Mouse (Mus musculus): ENCODE data around the gene Hist2h4.
"Not testable (repeated sequence)": the region's sequence is repeated elsewhere in the genome, so short reads cannot be mapped to it uniquely, and the experiment has no call there.

Gene Hist2h4

DNA sequence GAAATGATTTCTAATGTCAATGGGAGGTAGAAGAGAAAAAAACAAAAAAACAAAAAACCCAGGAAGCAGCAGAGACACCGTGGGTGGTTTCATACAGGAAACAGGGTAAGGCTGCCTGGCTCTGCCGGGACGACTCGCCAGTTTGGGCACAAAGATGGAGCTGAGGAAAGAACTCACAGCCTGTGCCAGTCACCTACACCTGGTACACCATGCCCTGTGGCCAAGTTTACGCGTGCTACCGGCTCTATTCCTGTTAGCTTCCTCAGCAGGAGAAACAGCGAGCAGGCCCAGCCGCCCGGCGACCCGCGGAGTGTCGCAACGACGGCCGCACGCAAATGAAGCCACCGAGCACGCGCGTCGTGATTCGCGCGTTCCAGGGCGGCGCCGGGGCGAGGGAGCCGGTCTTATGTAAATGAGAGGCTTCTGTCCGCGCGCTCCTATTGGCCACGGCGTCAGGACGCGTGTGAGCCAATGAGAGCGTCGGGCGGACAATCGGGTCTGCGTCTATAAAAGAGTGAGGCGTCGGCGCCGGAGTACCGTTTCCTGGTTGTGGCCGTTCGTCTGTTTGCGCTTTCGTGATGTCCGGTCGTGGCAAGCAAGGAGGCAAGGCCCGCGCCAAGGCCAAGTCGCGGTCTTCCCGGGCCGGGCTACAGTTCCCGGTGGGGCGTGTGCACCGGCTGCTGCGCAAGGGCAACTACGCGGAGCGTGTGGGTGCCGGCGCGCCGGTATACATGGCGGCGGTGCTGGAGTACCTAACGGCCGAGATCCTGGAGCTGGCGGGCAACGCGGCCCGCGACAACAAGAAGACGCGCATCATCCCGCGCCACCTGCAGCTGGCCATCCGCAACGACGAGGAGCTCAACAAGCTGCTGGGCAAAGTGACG lies 17.9 kb downstream of the Hist2h4 start, which contains the start of gene Hist2h2aa1:
Hist2h2aa1 (plus strand) TSS at position 495 of the 884 bp plus-strand sequence.
- DNase-seq (ENCODE audit: low read depth) = not testable (repeated sequence)

DNA sequence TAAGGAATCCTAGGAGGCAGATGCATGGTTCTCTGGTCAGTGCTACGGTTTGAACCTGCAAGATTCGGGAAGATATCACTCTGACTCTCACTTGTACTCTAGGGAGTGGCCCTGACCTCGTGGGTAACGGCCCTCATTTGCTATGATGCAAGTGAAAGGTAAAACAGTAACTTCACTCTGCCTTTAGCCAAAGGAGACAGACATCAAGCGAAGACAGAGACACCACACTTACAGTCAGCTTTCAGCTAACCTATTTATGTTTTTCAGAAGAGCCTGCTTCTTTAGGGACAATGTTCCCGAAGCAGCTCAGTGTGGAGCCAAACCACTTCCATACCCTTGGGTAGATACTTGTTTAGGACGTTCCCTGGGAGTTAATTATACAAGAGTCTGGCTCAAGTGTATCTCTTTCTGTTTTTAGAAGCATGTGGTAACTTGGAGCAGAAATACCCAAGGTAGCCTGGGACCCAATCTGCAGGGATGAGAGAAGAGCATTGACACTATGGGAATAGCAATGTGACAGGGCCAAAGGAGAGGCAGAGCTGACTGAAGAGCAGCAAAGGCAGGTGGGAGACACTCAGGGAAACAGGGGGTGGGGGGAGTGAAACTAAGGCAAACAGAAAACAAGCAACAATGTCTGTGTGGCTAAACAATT lies 19.1 kb downstream of the Hist2h4 start:
- no peak for DNase-seq (ENCODE audit: low read depth)

DNA sequence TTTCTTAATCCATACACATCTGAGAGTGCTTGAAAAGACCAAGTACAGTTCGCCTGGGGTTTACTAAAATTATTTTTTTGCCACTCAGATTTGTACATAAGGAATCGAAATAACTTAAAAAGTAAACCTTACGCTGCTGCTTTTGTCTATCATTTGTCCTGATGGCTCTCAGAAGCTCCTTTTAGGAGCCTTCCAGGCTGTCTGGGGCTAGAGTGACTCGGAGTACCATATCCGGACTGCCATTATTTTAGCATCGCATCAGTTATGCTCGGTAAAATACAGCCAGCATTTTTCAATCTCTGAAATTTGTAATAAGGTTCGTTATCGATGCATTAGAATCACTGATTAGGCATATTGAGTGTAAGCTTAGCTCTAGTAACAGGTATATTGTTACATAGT lies 22.3 kb downstream of the Hist2h4 start:
- DNase-seq (ENCODE audit: low read depth) = no peak

DNA sequence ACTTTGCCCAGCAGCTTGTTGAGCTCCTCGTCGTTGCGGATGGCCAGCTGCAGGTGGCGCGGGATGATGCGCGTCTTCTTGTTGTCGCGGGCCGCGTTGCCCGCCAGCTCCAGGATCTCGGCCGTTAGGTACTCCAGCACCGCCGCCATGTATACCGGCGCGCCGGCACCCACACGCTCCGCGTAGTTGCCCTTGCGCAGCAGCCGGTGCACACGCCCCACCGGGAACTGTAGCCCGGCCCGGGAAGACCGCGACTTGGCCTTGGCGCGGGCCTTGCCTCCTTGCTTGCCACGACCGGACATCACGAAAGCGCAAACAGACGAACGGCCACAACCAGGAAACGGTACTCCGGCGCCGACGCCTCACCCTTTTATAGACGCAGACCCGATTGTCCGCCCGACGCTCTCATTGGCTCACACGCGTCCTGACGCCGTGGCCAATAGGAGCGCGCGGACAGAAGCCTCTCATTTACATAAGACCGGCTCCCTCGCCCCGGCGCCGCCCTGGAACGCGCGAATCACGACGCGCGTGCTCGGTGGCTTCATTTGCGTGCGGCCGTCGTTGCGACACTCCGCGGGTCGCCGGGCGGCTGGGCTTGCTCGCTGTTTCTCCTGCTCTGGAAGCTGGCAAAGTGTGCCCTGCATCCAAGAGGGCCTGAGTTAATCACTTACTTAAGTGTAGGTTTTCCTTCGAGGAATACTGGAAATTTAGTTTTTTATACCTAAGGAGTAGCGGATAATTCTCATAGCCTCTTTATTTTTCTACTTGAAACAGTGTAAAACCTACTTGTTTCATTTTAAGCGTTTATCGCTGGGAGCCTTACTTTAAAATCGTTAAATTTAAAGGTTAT lies 22.9 kb downstream of the Hist2h4 start, which contains the start of gene Hist2h2aa2:
Hist2h2aa2 (minus strand) TSS at position 328 of the 850 bp plus-strand sequence.
- DNase-seq (ENCODE audit: low read depth) = not testable (repeated sequence)

DNA sequence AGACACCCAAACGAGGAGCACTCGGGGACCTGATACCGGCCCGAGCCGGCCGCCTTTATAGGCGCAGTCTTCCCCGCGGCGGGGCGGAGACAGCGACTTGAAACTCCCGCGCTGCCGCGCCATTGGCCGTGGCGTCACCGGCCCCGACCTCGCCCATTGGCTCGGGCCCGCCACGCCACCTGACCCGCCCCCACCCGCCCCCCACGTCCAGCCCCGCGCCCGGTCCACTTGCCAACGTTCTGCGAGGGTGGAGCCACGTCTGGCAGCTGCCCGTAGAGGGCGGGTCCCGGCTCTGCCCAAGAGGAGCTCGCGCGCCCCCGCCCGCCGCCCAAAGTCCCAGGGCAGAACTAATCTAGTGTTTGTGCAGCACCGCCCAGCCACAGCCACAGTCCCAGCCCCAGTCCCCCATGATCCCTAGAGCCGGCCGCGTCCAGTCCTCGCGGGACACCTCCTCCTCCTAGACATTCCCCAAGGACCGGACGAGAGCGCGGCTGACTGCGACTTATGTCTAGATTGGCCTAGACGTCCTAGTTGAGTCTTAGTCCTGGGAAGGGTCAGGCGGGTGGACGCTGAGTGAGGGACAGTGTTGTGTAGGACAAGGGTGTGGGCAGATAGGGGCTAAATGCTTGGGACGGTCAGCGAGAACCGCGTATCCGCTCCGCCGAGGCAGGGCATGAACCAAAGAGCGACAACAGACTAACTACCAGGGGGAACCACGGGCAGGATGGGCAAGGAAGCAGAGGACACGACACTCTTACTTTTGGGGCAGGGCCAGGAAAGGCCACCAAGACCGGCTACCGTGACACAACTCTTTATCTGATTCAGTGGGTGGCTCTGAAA lies 23.9 kb downstream of the Hist2h4 start, which contains the start of gene Hist2h3c2:
Hist2h3c2 (minus strand) TSS at position 174 of the 840 bp plus-strand sequence.
- not testable (repeated sequence) for DNase-seq (ENCODE audit: low read depth)

DNA sequence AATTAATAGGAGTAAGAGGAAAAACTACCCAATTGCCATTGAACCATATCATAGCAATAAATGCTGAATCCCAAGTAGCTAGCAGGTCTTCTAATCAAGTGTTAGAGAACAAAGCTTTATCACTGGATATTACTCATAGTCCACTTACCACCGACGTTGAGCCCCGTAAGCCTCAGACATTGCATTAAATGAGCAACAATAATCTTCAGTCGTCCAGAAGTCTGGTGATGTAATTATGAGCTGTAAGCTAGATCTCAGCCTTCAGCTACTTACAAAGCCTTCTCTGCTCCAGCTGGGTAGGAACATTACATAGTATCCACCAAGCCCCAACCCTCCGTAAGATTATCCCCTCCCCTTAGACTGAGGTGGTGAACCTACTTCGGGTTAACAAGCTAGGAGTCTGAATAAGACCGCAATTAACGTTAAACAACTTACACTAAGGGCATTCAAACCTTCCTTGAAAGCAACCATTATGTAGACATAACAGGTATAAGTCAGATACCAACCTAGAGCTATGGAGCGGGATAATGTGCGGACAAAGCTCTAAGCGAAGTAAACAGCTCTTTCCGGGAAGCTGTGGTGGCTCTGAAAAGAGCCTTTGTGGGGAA lies 25.1 kb downstream of the Hist2h4 start:
- no peak for DNase-seq (ENCODE audit: low read depth)

DNA sequence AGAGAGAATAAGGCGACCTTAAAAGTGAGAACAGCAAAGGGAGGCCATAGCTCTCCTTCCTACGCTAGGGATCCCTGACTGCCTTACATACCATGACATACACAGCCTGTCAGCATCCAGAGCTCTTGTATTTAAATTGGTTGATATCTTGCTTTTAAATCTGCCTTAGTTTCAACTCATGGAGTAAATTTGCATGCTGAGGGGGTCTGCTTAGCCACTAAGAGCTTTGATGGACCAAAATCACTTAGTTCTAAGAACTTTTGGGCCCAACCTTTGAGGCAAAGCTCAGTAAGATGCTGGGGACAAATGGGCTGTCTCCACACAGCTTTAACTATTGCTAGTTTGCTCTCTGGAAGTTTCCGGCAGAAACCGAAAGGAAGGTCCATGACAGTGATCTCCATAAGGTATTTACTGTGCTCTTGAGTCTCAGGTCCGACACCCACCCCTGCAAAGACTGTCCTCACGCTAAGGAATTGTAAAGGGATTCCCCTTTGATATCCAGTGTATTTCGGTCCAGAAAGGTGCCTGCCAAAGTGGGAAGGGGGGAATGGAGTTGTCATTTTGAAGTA lies 25.7 kb downstream of the Hist2h4 start:
- no peak for DNase-seq (ENCODE audit: low read depth)

DNA sequence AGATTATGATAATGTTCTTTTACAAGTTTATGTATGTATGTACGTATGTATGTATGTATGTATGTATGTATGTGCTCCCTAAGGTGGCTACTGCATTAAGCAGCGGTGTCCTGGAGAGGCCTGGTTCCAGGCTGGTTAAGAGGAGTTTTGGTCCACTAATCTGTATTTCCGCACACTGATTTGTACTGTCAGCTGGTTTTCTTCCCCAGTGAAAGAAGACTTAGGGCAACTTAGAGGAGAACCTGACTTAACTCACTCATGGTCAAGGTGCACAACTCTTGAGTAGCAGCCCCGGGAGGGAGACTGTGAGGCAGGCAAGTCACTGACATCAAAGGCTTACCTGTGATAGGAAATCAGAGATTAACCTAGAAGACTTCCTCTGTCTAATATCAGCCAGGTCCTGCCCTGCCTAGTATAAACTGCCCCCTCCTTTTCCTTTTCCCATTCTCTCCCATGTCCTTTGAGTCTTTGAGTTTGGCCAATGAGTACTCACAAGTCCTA lies 26.2 kb downstream of the Hist2h4 start:
- no peak for DNase-seq (ENCODE audit: low read depth)

DNA sequence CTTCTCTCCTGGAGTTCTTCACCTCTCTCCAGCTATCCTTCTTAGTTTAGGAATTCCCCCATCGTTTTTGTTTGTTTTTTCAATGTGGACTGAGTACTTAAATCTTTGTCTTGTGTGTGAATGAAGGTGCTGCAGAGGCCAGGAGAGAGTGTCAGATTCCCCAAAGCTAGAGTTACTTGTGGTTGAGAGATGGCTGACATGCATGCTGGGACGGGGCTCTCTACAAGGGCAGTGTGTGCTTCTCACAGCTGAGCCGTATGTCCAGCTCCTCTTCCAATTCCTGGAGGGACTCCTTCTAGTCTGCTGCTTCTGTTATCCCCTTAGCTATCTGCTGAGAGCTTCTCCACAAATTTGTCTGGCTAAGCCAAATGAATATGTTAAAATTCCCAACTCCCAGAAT lies 27.3 kb downstream of the Hist2h4 start:
- no peak for DNase-seq (ENCODE audit: low read depth)

DNA sequence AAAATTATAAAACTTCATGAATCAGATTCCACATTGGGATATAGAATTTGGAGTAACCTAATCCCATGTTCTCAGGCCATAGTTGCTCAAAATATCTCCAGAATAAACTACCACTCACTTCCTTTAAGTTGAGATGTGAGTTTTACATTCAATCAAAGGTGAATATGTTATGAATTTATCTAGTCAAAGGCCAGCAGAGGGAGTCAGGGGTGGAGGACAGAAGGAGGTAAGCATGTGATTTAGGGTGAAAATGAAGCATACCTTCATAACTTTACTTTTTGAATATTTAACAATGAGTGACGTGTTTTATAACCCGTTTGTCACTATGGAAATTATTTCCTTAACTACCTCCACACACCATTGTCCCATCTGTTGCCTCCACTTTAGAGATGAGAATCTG lies 28.2 kb downstream of the Hist2h4 start:
- no peak for DNase-seq (ENCODE audit: low read depth)

DNA sequence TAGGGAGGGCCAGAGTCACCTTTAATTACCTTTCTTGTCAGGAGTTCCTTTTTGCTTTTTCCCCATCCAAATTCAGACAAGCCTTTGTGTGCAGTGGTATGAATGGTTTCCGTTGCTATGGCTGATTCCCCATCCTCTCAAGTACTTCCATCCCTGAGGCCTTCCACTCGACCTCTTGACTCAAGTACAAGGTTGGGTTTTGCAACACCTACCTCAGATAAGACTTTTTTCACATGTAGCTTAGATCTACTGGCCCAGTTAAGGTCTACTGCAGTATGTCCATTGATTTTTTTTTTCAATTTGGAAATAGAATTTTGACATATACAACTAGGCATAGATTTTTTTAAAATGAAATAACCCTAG lies 31.4 kb downstream of the Hist2h4 start:
- no peak for DNase-seq (ENCODE audit: low read depth)

DNA sequence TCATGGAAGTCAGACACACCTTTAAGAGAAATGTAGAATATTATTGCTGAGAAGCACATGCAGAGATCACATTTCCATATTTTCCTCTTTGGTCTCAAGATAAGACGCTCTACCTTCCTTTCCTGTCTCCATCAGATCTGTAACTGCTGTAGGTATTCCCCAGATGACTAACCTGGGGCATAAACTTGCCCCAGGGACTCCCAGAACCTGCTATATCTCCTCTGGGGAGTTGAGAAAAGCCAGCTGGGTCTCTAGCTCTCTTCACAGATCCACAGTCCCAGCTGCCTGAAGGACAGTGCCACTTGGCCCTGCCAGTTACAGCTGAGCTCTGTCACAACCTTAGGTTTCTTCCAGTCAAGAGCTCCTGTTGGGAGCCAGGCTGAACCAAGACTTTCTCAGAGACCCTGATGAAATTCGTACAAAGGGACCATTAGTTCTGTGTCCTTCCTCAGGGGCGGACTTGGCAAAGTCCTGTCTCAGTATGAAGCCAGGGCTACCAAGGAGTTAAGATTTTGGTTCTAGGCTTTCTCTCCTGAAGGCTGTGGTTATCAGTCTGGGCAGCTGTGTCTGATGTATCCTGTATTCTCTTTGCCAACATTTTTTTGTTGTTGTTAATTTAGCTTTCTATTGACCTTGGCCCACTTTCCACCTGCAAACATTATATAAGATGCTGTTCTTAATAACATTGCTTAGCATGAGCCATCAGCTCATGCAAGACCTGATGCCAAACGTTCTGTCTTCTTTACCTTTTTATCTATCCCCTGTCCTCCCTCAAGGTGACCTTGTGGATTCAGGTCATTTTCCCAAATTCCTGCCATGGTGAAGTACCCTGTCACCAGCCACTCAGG lies 32.0 kb downstream of the Hist2h4 start:
- no peak for DNase-seq (ENCODE audit: low read depth)

DNA sequence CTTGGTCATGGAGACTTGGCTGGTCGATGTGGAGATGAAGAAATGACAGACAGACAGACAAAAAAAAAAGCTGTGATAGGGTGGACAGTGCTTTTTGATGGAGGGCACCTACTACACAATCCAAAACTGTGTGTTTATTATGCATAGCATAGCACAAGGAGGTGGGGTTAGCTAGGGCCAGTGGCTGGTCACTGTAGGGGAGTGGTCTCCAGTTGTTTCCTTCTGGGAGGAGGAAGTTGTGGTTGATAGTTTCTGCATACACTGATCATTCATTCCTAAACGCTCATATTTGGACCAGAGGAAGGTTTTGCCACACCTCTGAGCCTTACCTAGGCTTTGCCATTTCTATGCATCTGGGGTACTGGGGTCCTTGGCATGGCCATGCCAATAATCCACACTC lies 32.7 kb downstream of the Hist2h4 start:
- no peak for DNase-seq (ENCODE audit: low read depth)

DNA sequence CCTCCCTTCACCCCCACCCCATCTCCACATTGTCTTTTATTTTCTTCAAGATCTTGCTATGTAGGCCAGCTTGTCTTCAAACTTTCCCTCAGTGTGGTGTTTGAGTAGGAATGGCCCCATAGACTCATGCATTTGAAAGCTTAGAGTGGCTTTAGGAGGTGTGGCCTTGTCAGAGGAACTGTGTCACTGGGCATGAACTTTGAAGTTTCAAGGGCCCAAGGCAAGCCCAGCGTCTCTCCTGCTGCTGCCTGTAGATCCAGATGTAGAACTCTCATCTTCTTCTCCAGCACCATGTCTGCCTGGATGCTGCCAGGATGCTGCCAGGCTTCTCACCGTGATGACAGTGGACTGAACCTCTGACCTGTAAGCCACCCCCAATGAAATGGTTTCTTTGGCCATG lies 34.3 kb downstream of the Hist2h4 start:
- no peak for DNase-seq (ENCODE audit: low read depth)

DNA sequence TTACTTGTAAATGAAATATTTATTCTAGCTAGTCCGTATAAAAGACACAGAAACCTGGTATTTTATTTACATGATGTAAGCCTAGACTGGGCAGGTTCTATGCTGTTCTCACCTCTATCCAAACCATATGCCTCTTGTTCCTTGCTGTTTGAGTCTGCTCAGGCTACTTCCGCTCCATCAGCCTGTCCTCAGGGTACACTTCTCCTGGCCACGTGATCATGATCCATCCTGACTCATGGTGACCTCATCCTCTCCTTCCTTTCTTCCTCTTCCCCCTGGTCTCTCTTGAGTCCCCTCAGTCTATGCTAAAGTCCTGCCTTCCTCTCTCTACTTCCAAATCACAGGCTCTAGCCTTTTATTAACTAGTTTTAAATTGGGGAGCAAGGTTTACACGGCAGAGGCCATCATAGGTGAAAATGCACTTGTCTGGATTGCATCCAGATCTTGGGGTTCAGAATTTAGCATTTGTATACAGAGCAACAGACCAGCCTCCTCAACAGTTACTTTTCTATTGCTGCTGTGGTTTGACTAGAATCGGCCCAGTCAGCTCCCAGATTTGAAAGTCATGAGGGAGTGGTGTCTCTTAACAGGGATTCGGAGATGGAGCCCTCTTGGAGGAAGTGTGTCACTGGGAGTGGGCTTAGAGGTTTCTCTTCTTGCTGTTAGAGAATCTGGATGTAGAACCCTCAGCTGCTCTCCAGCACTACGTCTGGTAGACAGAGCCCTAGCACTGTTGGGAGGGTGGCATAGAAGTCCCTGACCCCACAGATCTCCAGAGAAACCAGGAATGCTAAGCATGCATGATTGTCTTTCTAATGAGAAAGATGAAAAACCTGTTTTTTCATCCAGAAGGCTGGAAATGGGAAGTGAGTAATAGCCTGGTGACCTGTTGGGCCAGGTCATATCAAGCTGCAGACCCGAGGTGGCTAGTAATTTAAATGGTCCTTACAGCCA lies 36.1 kb downstream of the Hist2h4 start:
- DNase-seq (ENCODE audit: low read depth) = no peak

DNA sequence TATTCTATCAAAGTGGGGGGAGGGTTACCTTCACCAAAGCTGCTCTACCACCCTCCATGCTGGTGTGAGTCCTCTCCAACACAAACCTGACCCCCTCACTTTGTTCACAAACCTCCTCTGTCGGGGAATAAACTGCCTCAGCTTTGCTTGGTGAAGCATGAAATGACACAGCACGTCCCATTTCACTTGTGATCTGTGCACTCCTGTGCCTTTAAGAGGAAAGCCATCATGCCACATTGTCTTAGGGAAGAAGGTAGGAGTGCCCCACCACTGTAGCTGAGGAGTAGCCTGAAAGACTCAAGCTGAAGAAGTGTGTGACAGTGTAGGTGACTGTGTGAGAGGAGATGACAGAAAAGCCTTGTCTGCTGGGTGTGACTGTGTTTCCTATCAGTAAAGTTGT lies 37.7 kb downstream of the Hist2h4 start:
- DNase-seq (ENCODE audit: low read depth) = no peak

DNA sequence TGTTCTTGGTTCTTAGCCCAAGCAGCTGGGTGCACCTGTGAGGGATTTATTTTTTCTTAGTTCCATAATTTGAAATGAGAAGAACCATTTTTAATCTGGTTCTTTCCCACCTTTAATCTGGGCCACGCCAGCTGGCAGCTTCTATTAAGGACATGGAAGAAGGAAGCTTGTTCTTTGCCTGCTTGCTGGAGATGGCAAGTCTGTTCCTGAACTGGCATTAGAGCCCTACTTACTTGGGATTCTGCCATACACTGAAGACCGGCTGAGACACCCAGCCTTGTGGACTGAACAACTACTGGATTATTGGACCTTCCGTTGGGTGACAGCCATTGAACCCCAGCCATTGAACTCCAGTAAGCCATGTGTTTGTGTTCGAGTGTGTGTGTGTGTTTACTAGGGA lies 40.3 kb downstream of the Hist2h4 start:
- DNase-seq (ENCODE audit: low read depth) = no peak

DNA sequence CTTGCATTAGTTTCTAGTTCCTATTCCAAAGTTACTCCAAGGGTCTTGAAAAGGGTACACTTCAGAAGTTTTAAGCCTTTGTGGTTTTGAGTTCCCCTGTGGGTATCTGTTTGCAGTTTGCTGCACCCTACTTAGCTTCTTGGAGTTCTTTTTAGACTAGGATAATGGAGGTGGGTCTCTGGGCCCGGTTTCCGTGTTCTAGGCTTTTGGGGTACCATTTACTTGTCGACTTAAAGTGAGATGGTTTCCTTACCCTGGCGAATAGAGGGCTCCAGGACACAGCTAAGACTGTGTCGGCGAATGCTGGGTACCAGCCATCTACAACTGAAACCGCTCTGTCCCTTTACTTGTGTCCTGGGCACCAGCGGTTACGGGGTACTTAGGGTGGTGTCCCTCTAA lies 41.5 kb downstream of the Hist2h4 start:
- DNase-seq (ENCODE audit: low read depth) = no peak

All from c-Kit-positive CD71-negative TER-119-negative erythroid progenitor cells, embryonic 14.5 days (primary cell).